Mouse (Mus musculus): Measurements from ENCODE around the gene Mrps27.

Mrps27 gene

GRCm38 (mm10) chr13:99387901-99388811 lies 43.6 kb downstream of the Mrps27 start:
- DNase-seq (ENCODE audit: low read depth, low spot score) = no peak

GRCm38 (mm10) chr13:99391417-99391816 lies 46.8 kb downstream of the Mrps27 start:
- no peak for DNase-seq (ENCODE audit: low read depth, low spot score)

- no peak for DNase-seq (ENCODE audit: low read depth, low spot score)
Observed at GRCm38 (mm10) chr13:99393128-99393527, 48.5 kb downstream of the Mrps27 start.

GRCm38 (mm10) chr13:99394694-99395093 lies 50.1 kb downstream of the Mrps27 start:
- no peak for DNase-seq (ENCODE audit: low read depth, low spot score)

- DNase-seq (ENCODE audit: low read depth, low spot score) = no peak
Observed at GRCm38 (mm10) chr13:99395531-99395930, 50.9 kb downstream of the Mrps27 start.

- no peak for DNase-seq (ENCODE audit: low read depth, low spot score)
Observed at GRCm38 (mm10) chr13:99397228-99397627, 52.6 kb downstream of the Mrps27 start.

GRCm38 (mm10) chr13:99398149-99398701 lies 53.6 kb downstream of the Mrps27 start:
- no peak for DNase-seq (ENCODE audit: low read depth, low spot score)

GRCm38 (mm10) chr13:99399373-99399772 lies 54.8 kb downstream of the Mrps27 start:
- no peak for DNase-seq (ENCODE audit: low read depth, low spot score)

- DNase-seq (ENCODE audit: low read depth, low spot score) = no peak
Observed at GRCm38 (mm10) chr13:99409216-99409615, 64.6 kb downstream of the Mrps27 start.

- DNase-seq (ENCODE audit: low read depth, low spot score) = peak; percentile 77
Observed at GRCm38 (mm10) chr13:99410611-99411515, 66.3 kb downstream of the Mrps27 start.

- no peak for DNase-seq (ENCODE audit: low read depth, low spot score)
Observed at GRCm38 (mm10) chr13:99411761-99412160, 67.2 kb downstream of the Mrps27 start.

- peak; percentile 54 for DNase-seq (ENCODE audit: low read depth, low spot score)
Observed at GRCm38 (mm10) chr13:99412477-99413080, 68.0 kb downstream of the Mrps27 start.

GRCm38 (mm10) chr13:99413481-99414351 lies 69.1 kb downstream of the Mrps27 start:
- DNase-seq (ENCODE audit: low read depth, low spot score) = no peak

- no peak for DNase-seq (ENCODE audit: low read depth, low spot score)
Observed at GRCm38 (mm10) chr13:99414352-99414742, 69.8 kb downstream of the Mrps27 start.

- no peak for DNase-seq (ENCODE audit: low read depth, low spot score)
Observed at GRCm38 (mm10) chr13:99416601-99417000, 72.0 kb downstream of the Mrps27 start.

GRCm38 (mm10) chr13:99423581-99423980 lies 79.0 kb downstream of the Mrps27 start:
- DNase-seq (ENCODE audit: low read depth, low spot score) = no peak

GRCm38 (mm10) chr13:99433068-99434008 lies 88.8 kb downstream of the Mrps27 start:
- no peak for DNase-seq (ENCODE audit: low read depth, low spot score)

GRCm38 (mm10) chr13:99434494-99434893 lies 89.9 kb downstream of the Mrps27 start:
- no peak for DNase-seq (ENCODE audit: low read depth, low spot score)

- no peak for DNase-seq (ENCODE audit: low read depth, low spot score)
Observed at GRCm38 (mm10) chr13:99437051-99437450, 92.5 kb downstream of the Mrps27 start.
